Mouse (Mus musculus) myocyte (in vitro differentiated cells): ENCODE measurements around the gene Pcolce2.

Experiments
- E2F4 ChIP-seq: IDR thresholded peaks from one replicate; pipeline ENCODE4 v1.6.1; 2011; ENCODE audit warnings: mild to moderate bottlenecking, control low read depth, moderate library complexity; ENCODE audit not compliant: insufficient read depth
- MAX ChIP-seq: IDR thresholded peaks from one replicate; pipeline ENCODE4 v1.6.1; 2011; ENCODE audit warnings: low read depth, mild to moderate bottlenecking, control low read depth
- MYOD1 ChIP-seq, 3 experiments: IDR thresholded peaks; one replicate each; pipeline ENCODE4 v1.6.1; 2011; ENCODE audit warnings: control low read depth in 2 of 3, low read depth in 2 of 3, mild to moderate bottlenecking in 2 of 3, moderate library complexity in 1 of 3; ENCODE audit not compliant: insufficient read length in 2 of 3, control insufficient read depth in 1 of 3
- MYOG ChIP-seq, 3 experiments: IDR thresholded peaks; one replicate each; pipeline ENCODE4 v1.6.1; 2011; ENCODE audit warnings: control low read depth in 2 of 3, low read depth in 2 of 3, mild to moderate bottlenecking in 2 of 3; ENCODE audit not compliant: insufficient read length in 2 of 3, control insufficient read depth in 1 of 3, insufficient read depth in 1 of 3
- POLR2A ChIP-seq: IDR thresholded peaks from one replicate; pipeline ENCODE4 v1.6.1; 2011; ENCODE audit warnings: low read depth, mild to moderate bottlenecking, control low read depth, moderate library complexity; ENCODE audit not compliant: insufficient read length
- POLR2AphosphoS2 ChIP-seq: IDR thresholded peaks from one replicate; pipeline ENCODE4 v1.6.1; 2011; ENCODE audit warnings: low read depth, control low read depth; ENCODE audit not compliant: insufficient read length
- REST ChIP-seq: IDR thresholded peaks from one replicate; pipeline ENCODE4 v1.6.1; 2011; ENCODE audit warnings: mild to moderate bottlenecking, control low read depth, moderate library complexity; ENCODE audit not compliant: insufficient read depth, insufficient read length
- TCF12 ChIP-seq: IDR thresholded peaks from one replicate; pipeline ENCODE4 v1.6.1; 2011; ENCODE audit warnings: mild to moderate bottlenecking, control low read depth; ENCODE audit not compliant: poor library complexity, insufficient read depth, severe bottlenecking
- USF1 ChIP-seq: IDR thresholded peaks from one replicate; pipeline ENCODE4 v1.6.1; 2011; ENCODE audit warnings: low read depth, mild to moderate bottlenecking, control low read depth, moderate library complexity

DNA sequence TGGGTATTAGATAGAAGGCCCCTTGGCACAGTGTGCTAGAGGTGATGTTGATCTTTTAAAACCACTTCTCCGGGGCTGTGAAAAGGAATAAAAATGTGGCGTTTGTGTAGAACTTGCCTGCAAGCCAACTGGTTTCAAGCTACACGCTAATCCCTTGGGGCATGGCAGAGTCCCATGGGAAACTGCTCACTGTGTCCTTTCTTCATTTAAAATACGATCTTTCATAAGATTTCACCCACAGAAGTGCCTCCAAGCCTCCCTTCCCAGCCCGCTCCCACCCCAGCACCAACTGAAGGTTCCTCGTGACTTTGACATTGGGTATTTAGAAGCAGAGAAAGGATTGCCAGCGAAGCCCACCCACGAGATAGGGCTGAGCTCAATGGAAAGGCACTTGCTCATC, 8.5 kb downstream of the Pcolce2 start:
- no peak for TF ChIP-seq POLR2A
- no peak for TF ChIP-seq MAX
- TF ChIP-seq USF1, result no peak
- no peak for TF ChIP-seq MYOG (IDR thresholded peaks at IDR 0.05; ENCODE audit: control insufficient read depth in 1 of 3, insufficient read depth in 1 of 3, insufficient read length in 2 of 3, low read depth in 2 of 3)
- TF ChIP-seq POLR2AphosphoS2, result no peak
- no peak for TF ChIP-seq E2F4
- no peak for TF ChIP-seq MYOD1 (IDR thresholded peaks at IDR 0.05; ENCODE audit: control insufficient read depth in 1 of 3, insufficient read length in 2 of 3, low read depth in 2 of 3)
- TF ChIP-seq REST, result no peak
- no peak for TF ChIP-seq TCF12
